Mouse (Mus musculus): ENCODE results near the gene Mov10. TPM values are rescaled to one million over a fixed set of nuclear protein-coding genes. Genes with fewer than 3 reads are reported as not detected.

The Mov10 gene
- polyA plus RNA-seq, 1 experiment: 23.9 TPM

DNA sequence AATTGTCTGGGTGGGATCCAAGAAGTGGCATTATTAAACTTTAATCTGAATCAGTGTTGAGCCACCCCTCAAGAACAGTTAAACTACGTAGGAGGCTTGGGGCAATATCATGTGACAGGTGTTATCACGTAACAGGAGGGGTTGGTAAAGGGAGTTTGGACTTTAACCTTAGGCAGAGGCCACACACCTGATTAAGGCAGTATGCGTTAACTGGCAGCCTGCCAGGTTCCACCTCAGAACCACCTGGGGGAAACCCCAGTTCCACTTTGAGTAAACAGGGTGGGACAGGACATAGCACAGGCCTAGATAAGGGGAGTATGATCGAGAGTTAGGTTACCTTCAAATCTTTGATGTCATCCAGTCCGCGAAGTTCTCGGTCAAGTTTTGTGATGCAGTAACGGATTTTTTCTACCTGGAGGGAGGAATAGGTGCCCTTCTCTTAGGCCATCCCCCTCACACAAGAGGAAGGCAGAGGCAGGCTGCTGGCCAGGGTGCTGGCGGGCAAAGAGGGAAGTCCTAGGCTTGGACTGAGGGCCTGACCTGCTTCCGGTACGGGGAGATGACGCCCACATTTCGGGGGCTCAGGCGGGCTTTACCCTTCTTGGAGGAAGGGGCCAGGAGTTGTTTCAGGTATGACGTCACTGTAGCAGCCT, 21.8 kb downstream of the Mov10 start:
- no peak overlapping the region for H3K27ac ChIP-seq (ENCODE audit: control insufficient read depth, insufficient read depth, low read length)
- TF ChIP-seq POLR2A (IDR thresholded peaks at IDR 0.05; ENCODE audit: control insufficient read depth, extremely low read depth, insufficient read depth, low read length, poor library complexity) (no peak), CTCF (IDR thresholded peaks at IDR 0.05; ENCODE audit: borderline replicate concordance, control insufficient read depth, extremely low read depth, insufficient read depth, low read length, poor library complexity) (no peak)
- no peaks in the 10 kb centered on the region for H3K27me3 ChIP-seq (ENCODE audit: control insufficient read depth, insufficient read depth, low read length)
- H3K4me3 ChIP-seq (ENCODE audit: control insufficient read depth, insufficient read depth, low read length): no peak overlapping the region
- no peaks in the 10 kb centered on the region for H3K4me1 ChIP-seq (replicated peaks; ENCODE audit: control insufficient read depth, insufficient read depth, low read length)
- DNase-seq: no peak
- 90% methylated on average over 15 of the region's 15 CpGs for WGBS
- H3K36me3 ChIP-seq (ENCODE audit: control insufficient read depth, insufficient read depth, low read length): peaks cover 37% of the 10 kb centered on the region

DNA sequence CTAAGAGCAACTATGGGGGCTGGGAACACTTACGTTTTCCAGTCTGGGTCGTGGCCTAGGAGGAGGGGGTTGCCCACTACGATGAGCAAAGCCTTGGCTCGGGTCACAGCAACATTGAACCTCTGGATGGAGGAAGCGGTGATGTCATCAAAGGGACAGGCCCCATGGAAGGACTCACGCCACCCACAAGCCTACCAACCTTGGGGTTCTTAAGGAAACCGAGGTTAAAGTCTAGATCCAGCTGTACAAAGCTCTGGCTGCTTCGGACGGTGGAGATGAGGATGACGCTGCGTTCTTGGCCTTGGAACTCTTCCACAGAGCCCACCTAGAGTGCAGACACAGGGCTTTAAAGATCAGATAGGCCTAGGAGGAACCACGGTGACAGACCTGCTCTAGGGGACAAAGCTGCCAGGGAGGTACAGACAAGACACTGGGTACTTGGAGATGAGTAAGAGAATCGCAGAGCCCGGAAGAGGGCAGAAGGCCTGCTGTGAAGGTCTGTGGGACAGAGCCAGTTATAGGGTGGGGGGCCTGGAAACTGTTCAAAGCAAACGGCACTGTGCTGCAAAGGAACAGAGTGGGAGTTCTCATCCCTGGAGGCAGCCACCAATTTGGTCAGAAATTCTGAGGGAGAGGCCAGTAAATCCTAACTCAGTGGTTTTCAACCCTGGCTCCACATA, 22.6 kb downstream of the Mov10 start:
- TF ChIP-seq CTCF (IDR thresholded peaks at IDR 0.05; ENCODE audit: borderline replicate concordance, control insufficient read depth, extremely low read depth, insufficient read depth, low read length, poor library complexity) (no peak), POLR2A (IDR thresholded peaks at IDR 0.05; ENCODE audit: control insufficient read depth, extremely low read depth, insufficient read depth, low read length, poor library complexity) (no peak)
- no peak overlapping the region for H3K4me3 ChIP-seq (ENCODE audit: control insufficient read depth, insufficient read depth, low read length)
- H3K36me3 ChIP-seq (ENCODE audit: control insufficient read depth, insufficient read depth, low read length): peaks cover 30% of the 10 kb centered on the region
- no peak overlapping the region for H3K27ac ChIP-seq (ENCODE audit: control insufficient read depth, insufficient read depth, low read length)
- 79% methylated on average over 15 of the region's 15 CpGs for WGBS
- H3K4me1 ChIP-seq (replicated peaks; ENCODE audit: control insufficient read depth, insufficient read depth, low read length): no peaks in the 10 kb centered on the region
- no peaks in the 10 kb centered on the region for H3K27me3 ChIP-seq (ENCODE audit: control insufficient read depth, insufficient read depth, low read length)
- no peak for DNase-seq

DNA sequence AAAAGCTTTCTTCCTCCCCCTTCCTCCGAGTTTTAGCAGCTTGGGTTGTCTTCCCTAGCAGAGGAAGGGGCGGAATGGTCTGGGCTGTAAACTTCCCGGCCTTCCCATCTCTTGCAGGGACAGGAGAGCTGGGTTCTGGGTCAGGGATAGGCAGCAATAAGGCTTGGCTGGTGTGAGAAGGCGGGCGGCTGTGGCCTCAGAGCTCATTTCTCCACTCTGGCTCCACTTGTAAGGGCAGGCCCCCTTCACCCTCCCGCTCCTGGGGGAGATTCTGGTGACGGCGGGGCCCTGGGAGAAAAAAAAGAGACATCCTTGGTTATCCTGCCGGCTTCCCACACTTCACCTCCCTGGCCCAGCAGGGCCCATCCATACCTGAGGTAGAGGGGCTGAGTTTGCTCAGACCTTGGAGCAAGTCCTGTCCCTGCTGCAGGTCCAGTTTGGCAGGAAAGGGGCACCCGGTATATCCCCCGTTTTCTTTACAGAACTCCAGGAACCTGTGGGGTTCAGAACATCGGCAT, 23.4 kb downstream of the Mov10 start:
- 94% methylated on average over 12 of the region's 12 CpGs for WGBS
- no peaks in the 10 kb centered on the region for H3K4me1 ChIP-seq (replicated peaks; ENCODE audit: control insufficient read depth, insufficient read depth, low read length)

DNA sequence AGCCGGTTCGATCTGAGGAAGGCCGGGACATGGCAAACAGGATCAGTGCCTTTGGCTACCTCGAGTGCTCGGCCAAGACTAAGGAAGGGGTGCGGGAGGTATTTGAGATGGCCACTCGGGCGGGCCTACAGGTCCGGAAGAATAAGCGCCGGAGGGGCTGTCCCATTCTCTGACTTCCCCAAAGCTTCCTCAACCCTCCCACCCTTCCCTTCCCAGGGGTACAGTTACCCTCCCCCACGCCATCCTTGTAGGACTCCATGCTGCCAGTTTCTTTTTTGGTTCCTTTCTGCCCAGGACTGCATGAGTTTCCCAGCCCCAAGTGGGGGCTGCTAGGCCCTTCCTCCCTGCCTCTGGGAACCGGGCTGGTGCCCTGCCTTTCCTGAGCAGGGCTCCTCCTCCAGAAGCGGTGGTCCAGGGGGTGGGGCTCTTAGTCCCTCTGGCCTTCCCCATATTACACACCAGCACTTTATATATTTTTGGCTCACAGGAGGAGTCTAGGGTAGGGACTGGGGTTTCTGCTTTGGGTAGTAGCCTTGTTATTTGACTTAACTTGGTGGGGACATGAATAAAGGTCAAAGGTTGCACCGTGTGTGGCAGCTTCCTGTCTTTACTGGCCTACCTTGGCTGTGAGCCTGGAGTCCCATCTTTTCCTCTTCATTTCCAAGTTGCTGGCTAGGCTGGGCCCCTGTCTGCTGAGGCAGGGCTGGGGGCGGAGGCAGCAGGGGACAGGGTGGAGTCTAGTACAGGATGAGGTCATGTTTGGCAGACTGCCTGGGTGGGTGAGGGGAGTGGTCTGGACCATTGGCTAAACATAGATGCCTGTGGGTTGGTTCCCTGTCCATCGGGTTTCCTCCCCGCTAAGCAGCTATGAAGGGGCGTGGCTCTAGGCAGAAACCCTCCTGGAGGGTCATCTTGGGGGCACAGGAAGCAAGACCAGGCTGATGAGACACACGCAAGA, 24.2 kb downstream of the Mov10 start:
- H3K36me3 ChIP-seq (ENCODE audit: control insufficient read depth, insufficient read depth, low read length): peaks cover 15% of the 10 kb centered on the region
- WGBS: 88% methylated on average over 20 of the region's 20 CpGs
- peaks cover 3% of the 10 kb centered on the region for H3K4me1 ChIP-seq (replicated peaks; ENCODE audit: control insufficient read depth, insufficient read depth, low read length)
- H3K27me3 ChIP-seq (ENCODE audit: control insufficient read depth, insufficient read depth, low read length): peaks cover 3% of the 10 kb centered on the region; the same call in 1 of the 2 replicates
- H3K27ac ChIP-seq (ENCODE audit: control insufficient read depth, insufficient read depth, low read length): no peak overlapping the region
- no peak overlapping the region for H3K4me3 ChIP-seq (ENCODE audit: control insufficient read depth, insufficient read depth, low read length)
- no peak for TF ChIP-seq POLR2A (IDR thresholded peaks at IDR 0.05; ENCODE audit: control insufficient read depth, extremely low read depth, insufficient read depth, low read length, poor library complexity)
- TF ChIP-seq CTCF (IDR thresholded peaks at IDR 0.05; ENCODE audit: borderline replicate concordance, control insufficient read depth, extremely low read depth, insufficient read depth, low read length, poor library complexity): no peak
- DNase-seq: no peak

More for the DNA sequence above, 23.4 kb downstream of the Mov10 start:
- Histone ChIP-seq H3K4me3 (ENCODE audit: control insufficient read depth, insufficient read depth, low read length) (no peak overlapping the region), H3K27me3 (ENCODE audit: control insufficient read depth, insufficient read depth, low read length) (no peaks in the 10 kb centered on the region), H3K27ac (ENCODE audit: control insufficient read depth, insufficient read depth, low read length) (no peak overlapping the region), H3K36me3 (ENCODE audit: control insufficient read depth, insufficient read depth, low read length) (peaks cover 23% of the 10 kb centered on the region)
- TF ChIP-seq CTCF (IDR thresholded peaks at IDR 0.05; ENCODE audit: borderline replicate concordance, control insufficient read depth, extremely low read depth, insufficient read depth, low read length, poor library complexity): no peak
- no peak for DNase-seq

DNA sequence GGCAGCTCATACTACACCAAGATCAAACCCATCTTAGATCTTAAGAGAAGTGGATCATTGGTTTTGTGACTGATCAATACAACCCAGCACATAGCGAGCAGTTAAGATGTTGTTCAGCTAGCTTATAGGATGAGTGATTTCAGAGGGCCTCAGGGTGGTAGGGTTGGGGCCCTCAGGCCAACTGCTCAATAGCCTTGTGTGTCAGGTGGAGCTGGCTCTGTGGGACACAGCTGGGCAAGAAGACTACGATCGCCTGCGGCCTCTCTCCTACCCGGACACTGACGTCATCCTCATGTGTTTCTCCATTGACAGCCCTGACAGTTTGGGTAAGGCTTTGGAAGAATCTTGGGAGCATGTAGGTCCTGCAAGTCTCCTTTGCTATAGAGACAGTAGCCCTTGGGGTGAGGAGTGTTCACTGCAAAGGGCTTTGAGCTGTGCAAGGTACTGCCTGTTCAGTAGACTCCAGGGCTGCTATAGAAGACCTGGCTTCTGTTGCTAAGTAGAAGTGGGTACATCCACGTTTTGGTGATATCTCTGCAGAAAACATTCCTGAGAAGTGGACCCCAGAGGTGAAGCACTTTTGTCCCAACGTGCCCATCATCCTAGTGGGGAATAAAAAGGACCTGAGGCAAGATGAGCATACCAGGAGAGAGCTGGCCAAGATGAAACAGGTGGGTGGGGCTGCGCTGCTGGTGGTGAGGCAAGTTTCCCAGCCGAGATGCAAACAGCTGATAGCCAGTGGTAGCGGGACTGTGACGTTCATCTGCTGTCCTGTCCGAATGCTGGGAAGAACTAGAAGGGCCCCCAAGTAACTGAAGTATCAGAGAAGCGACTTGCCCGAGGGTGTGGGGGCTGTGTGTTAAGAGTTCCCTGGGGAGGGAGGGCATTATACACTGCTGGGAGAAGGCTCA, 25.7 kb downstream of the Mov10 start:
- no peak for DNase-seq
- peaks cover 6% of the 10 kb centered on the region for H3K4me1 ChIP-seq (replicated peaks; ENCODE audit: control insufficient read depth, insufficient read depth, low read length)
- peaks cover 6% of the 10 kb centered on the region; the same call in 1 of the 2 replicates for H3K27me3 ChIP-seq (ENCODE audit: control insufficient read depth, insufficient read depth, low read length)
- H3K27ac ChIP-seq (ENCODE audit: control insufficient read depth, insufficient read depth, low read length): no peak overlapping the region
- H3K36me3 ChIP-seq (ENCODE audit: control insufficient read depth, insufficient read depth, low read length): peaks cover 13% of the 10 kb centered on the region
- 91% methylated on average over 15 of the region's 15 CpGs for whole genome bisulfite sequencing
- no peak for TF ChIP-seq CTCF (IDR thresholded peaks at IDR 0.05; ENCODE audit: borderline replicate concordance, control insufficient read depth, extremely low read depth, insufficient read depth, low read length, poor library complexity)
- TF ChIP-seq POLR2A (IDR thresholded peaks at IDR 0.05; ENCODE audit: control insufficient read depth, extremely low read depth, insufficient read depth, low read length, poor library complexity): no peak
- H3K4me3 ChIP-seq (ENCODE audit: control insufficient read depth, insufficient read depth, low read length): no peak overlapping the region
